Mouse (Mus musculus): ENCODE measurements around the gene Olfr494.

Olfr494 gene

DNA sequence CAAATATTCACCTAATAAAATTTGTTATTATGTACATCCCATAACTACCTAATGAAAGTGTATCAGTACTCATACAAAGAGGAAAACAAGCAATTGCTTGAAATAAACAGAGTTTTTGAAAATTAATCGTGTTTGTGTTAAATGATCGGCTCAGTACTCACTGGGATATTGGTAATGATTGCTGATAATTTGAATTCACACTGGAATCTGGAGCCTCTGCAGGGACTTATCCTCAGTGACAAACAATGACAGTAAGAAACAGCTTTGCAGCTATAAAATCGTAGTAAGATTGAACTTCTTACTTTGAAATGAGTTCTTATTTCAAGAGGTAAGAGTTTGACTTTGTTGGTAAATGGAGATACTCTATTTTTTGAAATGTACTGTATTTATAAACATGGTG lies at the start of gene Olfr494:
Olfr494 (plus strand) TSS at position 301 of the 400 bp plus-strand sequence.
- DNase-seq (ENCODE audit: low read depth in 1 of 2, low spot score in 2 of 2) = no peak

DNA sequence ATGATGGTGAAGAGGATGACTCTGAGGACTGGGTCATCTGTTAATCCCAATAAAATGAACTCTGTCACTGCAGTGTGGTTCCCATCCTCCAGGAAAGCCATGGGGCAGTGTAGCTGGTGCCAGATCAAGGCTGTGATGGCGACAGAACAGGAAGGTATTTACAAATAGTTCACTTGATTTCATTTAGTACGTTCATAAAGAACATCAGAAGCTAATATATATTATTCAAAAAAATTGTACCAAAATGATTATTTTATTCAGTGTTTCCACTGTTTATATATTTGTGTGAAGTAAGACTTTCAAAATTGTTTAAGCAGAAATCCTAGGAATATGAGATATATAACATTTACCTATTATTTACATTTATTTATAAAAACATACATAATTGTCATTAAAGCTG lies 41.6 kb upstream of the Olfr494 start, which contains the start of gene Olfr492:
Olfr492 (minus strand) TSS at position 101 of the 400 bp plus-strand sequence.
- DNase-seq (ENCODE audit: low read depth in 1 of 2, low spot score in 2 of 2) = no peak

DNA sequence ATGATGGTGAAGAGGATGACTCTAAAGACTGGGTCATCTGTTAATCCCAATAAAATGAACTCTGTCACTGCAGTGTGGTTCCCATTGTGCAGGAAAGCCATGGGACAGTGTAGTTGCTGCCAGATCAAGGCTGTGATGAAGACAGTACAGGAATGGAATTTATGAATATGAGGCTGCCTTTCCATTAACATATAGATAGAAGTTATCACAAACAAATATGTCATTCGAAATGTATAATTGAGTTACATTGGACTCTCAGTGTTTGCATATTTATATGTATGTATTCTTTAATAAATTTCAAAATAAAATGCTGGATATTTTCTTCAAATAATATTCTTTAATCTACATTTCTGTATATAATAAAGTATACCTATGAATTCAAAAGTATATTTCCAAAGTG lies 18.3 kb upstream of the Olfr494 start, which contains the start of gene Olfr493:
Olfr493 (minus strand) TSS at position 101 of the 400 bp plus-strand sequence.
- no peak for DNase-seq (ENCODE audit: low read depth in 1 of 2, low spot score in 2 of 2)

DNA sequence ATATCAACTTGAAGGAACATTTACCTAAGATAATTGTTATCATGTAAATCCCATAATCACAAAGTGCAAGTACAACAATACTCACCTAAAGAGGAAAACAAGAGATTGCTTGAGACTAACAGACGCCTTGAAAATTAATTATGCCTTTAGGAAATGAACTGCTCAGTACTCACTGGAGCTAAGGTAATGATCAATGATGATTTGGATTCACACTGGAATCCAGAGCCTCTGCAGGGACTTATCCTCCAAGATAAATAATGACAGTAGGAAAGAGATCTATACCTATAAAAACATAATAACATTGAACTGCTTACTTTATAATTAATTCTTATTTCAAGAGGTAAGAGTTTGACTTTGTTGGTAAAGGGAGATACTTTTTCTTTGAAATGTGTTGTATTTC lies 27.7 kb downstream of the Olfr494 start, which contains the start of gene Olfr495:
Olfr495 (plus strand) TSS at position 301 of the 400 bp plus-strand sequence.
- DNase-seq (ENCODE audit: low read depth in 1 of 2, low spot score in 2 of 2) = no peak

All from monocyte, adult 2 months (primary cell).